Mouse (Mus musculus): ENCODE data around the gene Arpc1b.

The Arpc1b gene

GRCm38 (mm10) chr5:145164710-145165109 is 50.7 kb downstream of the Arpc1b start:
- DNase-seq (ENCODE audit: extremely low spot score): no peak

- DNase-seq (ENCODE audit: extremely low spot score): no peak
Measured at GRCm38 (mm10) chr5:145165184-145165583, 51.2 kb downstream of the Arpc1b start.

GRCm38 (mm10) chr5:145166536-145167305 is 52.7 kb downstream of the Arpc1b start, which contains the start of the genes Ptcd1 and Cpsf4:
TSS of gene Ptcd1 (minus strand) at chr5:145167108.
TSS of gene Cpsf4 (plus strand) at chr5:145167213.
- DNase-seq (ENCODE audit: extremely low spot score): peak; percentile 98

- DNase-seq (ENCODE audit: extremely low spot score): no peak
Measured at GRCm38 (mm10) chr5:145167306-145167661, 53.3 kb downstream of the Arpc1b start.

GRCm38 (mm10) chr5:145178461-145178980 is 64.5 kb downstream of the Arpc1b start:
- no peak for DNase-seq (ENCODE audit: extremely low spot score)
